Mouse (Mus musculus): ENCODE results near the gene Srf.

GRCm38 (mm10) chr17:46505617-46506016 is 50.4 kb downstream of the Srf start:
- TF ChIP-seq CTCF (IDR thresholded peaks at IDR 0.05; ENCODE audit: low read depth, low read length) (0 out of 2 replicates have a peak, but pooled peaks have one; percentile 11), POLR2A (IDR thresholded peaks at IDR 0.05; ENCODE audit: extremely low read depth, insufficient read depth, low read length) (no peak)
